Mouse (Mus musculus) neural tube, embryonic 11.5 days (tissue): Measurements from ENCODE around the gene Trim24. TPM values are rescaled to one million over a fixed set of nuclear protein-coding genes. Genes with fewer than 3 reads are reported as not detected.
"Not testable (repeated sequence)": the region's sequence is repeated elsewhere in the genome, so short reads cannot be mapped to it uniquely, and the experiment has no call there.

ENCODE experiments used
- ATAC-seq: fragments of 200-750 bp; cut with Nextera tagmentation; 2 replicates; pipeline ENCODE4 v1.8.0; 2017; ENCODE audit warnings: moderate number of reproducible peaks, mild to moderate bottlenecking, moderate TSS enrichment, moderate library complexity; ENCODE audit not compliant: insufficient read depth, low FRiP score, low TSS enrichment
- DNase-seq: peaks from one replicate; pipeline ENCODE4 v3.0.0-alpha.2; 2015; ENCODE audit warnings: low spot score
- H3K27ac ChIP-seq: fragments of 300-500 bp; sonication (generic); 2 replicates; pipeline ENCODE4 v1.5.1; 2014; ENCODE audit warnings: low read depth, mild to moderate bottlenecking, low read length
- H3K27me3 ChIP-seq: fragments of 300-500 bp; sonication (generic); 2 replicates; pipeline ENCODE4 v1.6.1; 2014; ENCODE audit warnings: mild to moderate bottlenecking, low read length, mixed read lengths; ENCODE audit not compliant: control insufficient read depth, insufficient read depth
- H3K36me3 ChIP-seq: fragments of 300-500 bp; sonication (generic); 2 replicates; pipeline ENCODE4 v1.6.1; 2014; ENCODE audit warnings: mild to moderate bottlenecking, low read length, moderate library complexity, mixed read lengths; ENCODE audit not compliant: control insufficient read depth, insufficient read depth
- H3K4me1 ChIP-seq: fragments of 300-500 bp; sonication (generic); 2 replicates; pipeline ENCODE4 v1.6.1; 2014; ENCODE audit warnings: low read length, mixed read lengths; ENCODE audit not compliant: control insufficient read depth, insufficient read depth
- H3K4me2 ChIP-seq: fragments of 300-500 bp; sonication (generic); 2 replicates; pipeline ENCODE4 v1.6.1; 2014; ENCODE audit warnings: low read depth, mild to moderate bottlenecking, moderate library complexity
- H3K4me3 ChIP-seq: fragments of 300-500 bp; sonication (generic); 2 replicates; pipeline ENCODE4 v1.5.1; 2014; ENCODE audit warnings: low read depth, low read length
- H3K9ac ChIP-seq: fragments of 300-500 bp; sonication (generic); 2 replicates; pipeline ENCODE4 v1.6.1; 2014; ENCODE audit warnings: mild to moderate bottlenecking, low read length
- H3K9me3 ChIP-seq: fragments of 300-500 bp; sonication (generic); 2 replicates; pipeline ENCODE4 v1.6.1; 2016; ENCODE audit warnings: low read length; ENCODE audit not compliant: control insufficient read depth
- WGBS: fragments of 180-500 bp; shearing (Covaris S2); extraction: QIAGEN DNeasy Blood & Tissue Kit; methylation state at CpG from one replicate; pipeline ENCODE4 v1.1.7; 2014; 5-methylcytosine and 5-hydroxymethylcytosine counted together
- polyA plus RNA-seq: library from polyadenylated mRNA; unstranded; fragments of >200 nt; fragmentation: Nextera tagmentation; extraction: Ambion mirVana; gene quantifications from 2 replicates; pipeline ENCODE4 v1.2.1, GENCODE M21; 2014

The Trim24 gene
- polyA plus RNA-seq = 38.8 and 39.9 TPM in 2 replicates

GRCm38 (mm10) chr6:37870245-37871136 lies at the start of gene Trim24:
TSS of gene Trim24 (plus strand) at chr6:37870811.
- under 1% methylated on average over 71 of the region's 89 CpGs for WGBS
- H3K4me1 ChIP-seq = no peaks in the 10 kb centered on the region
- peaks cover 3% of the 10 kb centered on the region for H3K36me3 ChIP-seq
- H3K9ac ChIP-seq = peak within 1 kb of the TSS; percentile 98
- peak within 1 kb of the TSS; percentile 39 for H3K4me2 ChIP-seq
- H3K4me3 ChIP-seq = peak within 1 kb of the TSS; percentile 91
- H3K27me3 ChIP-seq = no peaks in the 10 kb centered on the region
- ATAC-seq = peak; percentile 98
- peak; percentile 100 for DNase-seq
- H3K27ac ChIP-seq = peak within 1 kb of the TSS; percentile 99
- peaks cover 23% of the 10 kb centered on the region for H3K9me3 ChIP-seq

- Histone ChIP-seq H3K4me2 (no peak overlapping the region), H3K27ac (no peak overlapping the region), H3K4me1 (no peaks in the 10 kb centered on the region), H3K9ac (no peak overlapping the region), H3K36me3 (no peaks in the 10 kb centered on the region), H3K4me3 (no peak overlapping the region), H3K27me3 (no peaks in the 10 kb centered on the region), H3K9me3 (no peaks in the 10 kb centered on the region)
- 92% methylated on average over 6 of the region's 6 CpGs for WGBS
- DNase-seq (no peak), ATAC-seq (no peak)
Observed at GRCm38 (mm10) chr6:37821531-37822051, 49.0 kb upstream of the Trim24 start.

GRCm38 (mm10) chr6:37822390-37822789 lies 48.2 kb upstream of the Trim24 start:
- ATAC-seq (no peak), DNase-seq (no peak)
- H3K9ac ChIP-seq = no peak overlapping the region
- no peaks in the 10 kb centered on the region for H3K9me3 ChIP-seq
- no peak overlapping the region for H3K4me3 ChIP-seq
- H3K27ac ChIP-seq = no peak overlapping the region
- 87% methylated on average over 2 of the region's 2 CpGs for whole genome bisulfite sequencing
- no peaks in the 10 kb centered on the region for H3K27me3 ChIP-seq
- no peaks in the 10 kb centered on the region for H3K4me1 ChIP-seq
- H3K4me2 ChIP-seq = no peak overlapping the region
- no peaks in the 10 kb centered on the region for H3K36me3 ChIP-seq

GRCm38 (mm10) chr6:37823731-37824130 lies 46.9 kb upstream of the Trim24 start:
- ATAC-seq (no peak), DNase-seq (no peak)
- H3K36me3 ChIP-seq = no peaks in the 10 kb centered on the region
- no peaks in the 10 kb centered on the region for H3K27me3 ChIP-seq
- H3K27ac ChIP-seq = no peak overlapping the region
- H3K9me3 ChIP-seq = no peaks in the 10 kb centered on the region
- WGBS = 92% methylated on average over 4 of the region's 4 CpGs
- no peaks in the 10 kb centered on the region for H3K4me1 ChIP-seq
- H3K9ac ChIP-seq = no peak overlapping the region
- H3K4me2 ChIP-seq = no peak overlapping the region
- no peak overlapping the region for H3K4me3 ChIP-seq

- 94% methylated on average over 7 of the region's 7 CpGs for WGBS
- not testable (repeated sequence) for H3K9ac ChIP-seq, H3K36me3 ChIP-seq, H3K4me1 ChIP-seq, DNase-seq, H3K9me3 ChIP-seq, H3K4me2 ChIP-seq, H3K27me3 ChIP-seq, H3K27ac ChIP-seq, ATAC-seq, H3K4me3 ChIP-seq
Observed at GRCm38 (mm10) chr6:37825331-37826115, 45.1 kb upstream of the Trim24 start.

- H3K4me2 ChIP-seq = no peak overlapping the region
- 92% methylated on average over 3 of the region's 3 CpGs for WGBS
- H3K4me3 ChIP-seq = no peak overlapping the region
- no peak overlapping the region for H3K27ac ChIP-seq
- no peaks in the 10 kb centered on the region for H3K27me3 ChIP-seq
- DNase-seq (no peak), ATAC-seq (no peak)
- no peaks in the 10 kb centered on the region for H3K4me1 ChIP-seq
- no peaks in the 10 kb centered on the region for H3K9me3 ChIP-seq
- no peak overlapping the region for H3K9ac ChIP-seq
- H3K36me3 ChIP-seq = no peaks in the 10 kb centered on the region
Observed at GRCm38 (mm10) chr6:37828955-37829354, 41.7 kb upstream of the Trim24 start.

GRCm38 (mm10) chr6:37829631-37830030 lies 41.0 kb upstream of the Trim24 start:
- Histone ChIP-seq H3K4me2 (no peak overlapping the region), H3K4me3 (no peak overlapping the region), H3K4me1 (no peaks in the 10 kb centered on the region), H3K27ac (no peak overlapping the region), H3K9ac (no peak overlapping the region), H3K36me3 (no peaks in the 10 kb centered on the region), H3K27me3 (no peaks in the 10 kb centered on the region), H3K9me3 (no peaks in the 10 kb centered on the region)
- ATAC-seq (no peak), DNase-seq (no peak)

GRCm38 (mm10) chr6:37833691-37834090 lies 36.9 kb upstream of the Trim24 start:
- no peaks in the 10 kb centered on the region for H3K36me3 ChIP-seq
- no peak for ATAC-seq
- H3K9me3 ChIP-seq = no peaks in the 10 kb centered on the region
- no peak overlapping the region for H3K27ac ChIP-seq
- H3K9ac ChIP-seq = no peak overlapping the region
- no peak overlapping the region for H3K4me2 ChIP-seq
- H3K4me3 ChIP-seq = no peak overlapping the region
- no peaks in the 10 kb centered on the region for H3K4me1 ChIP-seq
- 94% methylated on average over 1 of the region's 1 CpGs for WGBS
- H3K27me3 ChIP-seq = no peaks in the 10 kb centered on the region
- DNase-seq = no peak
